Mouse (Mus musculus) gastrocnemius, adult 8-10 months (tissue): ENCODE data around the gene Map3k4. TPM values are rescaled to one million over a fixed set of nuclear protein-coding genes. Genes with fewer than 3 reads are reported as not detected.

ENCODE experiments used
- DNase-seq, 2 experiments: peaks; one replicate each; pipeline ENCODE4 v3.0.0; 2022; ENCODE audit warnings: low spot score in 2 of 2
- total RNA-seq, 4 experiments: library from RNA; stranded (reverse); gene quantifications; 2 replicates each; pipeline ENCODE4 v1.2.4; 2022

The Map3k4 gene
- total RNA-seq, 4 experiments from 2014 or later, result 32.4 to 41.9 (median 36.2) TPM

DNA sequence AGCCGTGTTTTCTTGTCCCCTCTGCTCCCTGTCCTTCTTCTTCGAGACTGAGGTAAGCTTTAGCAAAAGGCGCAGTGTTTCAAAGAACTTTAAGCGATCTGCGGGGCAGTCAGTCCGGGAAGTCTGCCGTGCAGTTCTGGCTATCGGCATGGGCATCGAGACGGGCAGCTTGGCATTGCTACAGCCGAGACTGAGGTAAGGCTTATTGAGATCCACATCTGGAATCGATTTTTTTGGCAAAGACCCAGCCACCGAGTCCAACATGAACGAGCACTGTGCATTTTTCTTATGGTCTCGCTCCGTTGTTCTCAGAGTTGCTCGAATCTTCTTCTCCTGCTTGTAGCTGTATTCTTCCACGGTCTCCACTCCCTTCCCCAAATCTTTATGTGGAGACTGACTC lies 46.8 kb downstream of the Map3k4 start:
- DNase-seq, result no peak

DNA sequence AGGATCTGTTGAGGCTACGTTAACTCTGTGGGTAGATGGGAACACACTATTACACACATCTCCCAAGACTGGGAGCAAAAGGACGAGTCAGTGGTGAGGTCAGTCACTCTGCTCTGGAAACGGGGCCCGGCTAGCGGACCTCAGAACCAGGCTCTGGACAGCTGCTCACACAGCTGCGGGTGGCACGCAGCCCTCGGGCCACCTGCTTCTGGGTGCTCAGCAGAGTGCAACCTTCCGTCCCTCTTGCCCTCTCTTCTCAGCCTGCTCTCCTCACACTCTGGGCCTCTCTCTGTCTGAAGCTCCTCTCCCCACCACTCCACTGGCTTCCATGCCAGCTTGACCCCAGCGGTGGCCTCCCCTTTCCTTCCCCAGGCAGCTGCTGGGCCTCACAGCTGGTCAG lies 50.1 kb downstream of the Map3k4 start:
- DNase-seq, result no peak

DNA sequence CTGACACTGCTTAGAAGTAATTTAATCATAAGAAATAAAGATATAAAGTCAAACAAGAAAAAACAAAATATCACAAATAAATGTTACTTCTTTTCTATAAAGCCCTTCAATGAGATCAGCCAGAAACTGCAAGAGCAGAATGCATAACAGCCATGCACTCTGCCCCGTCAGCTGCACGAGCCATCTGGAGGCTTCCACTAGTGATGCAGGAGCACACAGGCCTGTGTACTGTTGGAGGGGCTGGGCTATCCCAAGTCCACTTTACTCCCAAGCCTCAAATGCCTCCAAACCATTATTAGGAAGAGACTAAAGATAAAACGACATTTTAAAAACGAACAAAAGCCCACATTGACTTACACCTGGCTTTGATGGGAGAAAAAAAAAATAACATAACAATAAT lies 50.5 kb downstream of the Map3k4 start:
- no peak for DNase-seq

DNA sequence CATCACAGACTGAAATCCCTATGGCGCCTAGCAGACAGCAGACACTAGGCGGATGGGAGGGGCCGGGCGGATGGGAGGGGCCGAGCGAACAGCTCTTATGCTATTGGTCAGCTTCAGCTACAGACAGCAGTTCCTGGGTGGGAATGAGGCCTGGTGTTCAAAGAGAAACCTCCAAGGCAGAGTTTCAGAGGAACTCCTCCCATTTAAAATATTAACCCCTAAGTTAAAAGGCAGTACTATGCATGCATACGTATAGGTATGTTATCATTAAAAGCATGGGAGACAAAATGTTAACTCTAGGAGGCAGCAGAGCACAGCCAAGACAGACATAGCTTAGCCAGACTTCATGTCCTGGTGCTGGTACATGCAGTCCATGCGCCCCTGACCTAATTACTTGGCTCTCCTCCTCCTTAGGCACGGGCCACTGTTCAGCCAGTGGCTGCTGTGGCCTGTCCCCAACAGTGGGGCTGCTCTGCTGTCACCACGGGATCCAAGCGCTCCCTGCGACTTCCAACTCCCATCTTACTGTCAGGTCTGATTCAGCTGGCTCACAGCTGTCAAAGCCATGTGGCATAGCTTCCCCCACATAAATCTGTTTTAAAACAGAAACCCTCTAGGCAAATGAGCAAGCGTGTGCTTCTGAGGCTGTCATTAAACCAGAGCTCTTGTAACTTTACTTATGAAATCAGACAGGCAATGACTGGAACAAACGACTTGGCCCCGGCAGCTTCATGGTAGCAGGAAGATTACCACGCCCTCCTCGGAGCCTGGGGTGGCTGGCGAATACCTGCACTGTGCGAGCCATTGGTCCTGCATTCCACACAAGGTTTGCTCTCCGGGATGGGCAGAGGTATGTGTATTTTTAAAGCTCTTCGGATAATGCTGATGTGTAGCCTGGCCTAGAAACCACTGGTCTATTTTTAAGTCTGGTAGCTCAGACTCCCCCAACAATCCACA lies 52.3 kb downstream of the Map3k4 start:
- DNase-seq, result peak; percentile 18 to 31

DNA sequence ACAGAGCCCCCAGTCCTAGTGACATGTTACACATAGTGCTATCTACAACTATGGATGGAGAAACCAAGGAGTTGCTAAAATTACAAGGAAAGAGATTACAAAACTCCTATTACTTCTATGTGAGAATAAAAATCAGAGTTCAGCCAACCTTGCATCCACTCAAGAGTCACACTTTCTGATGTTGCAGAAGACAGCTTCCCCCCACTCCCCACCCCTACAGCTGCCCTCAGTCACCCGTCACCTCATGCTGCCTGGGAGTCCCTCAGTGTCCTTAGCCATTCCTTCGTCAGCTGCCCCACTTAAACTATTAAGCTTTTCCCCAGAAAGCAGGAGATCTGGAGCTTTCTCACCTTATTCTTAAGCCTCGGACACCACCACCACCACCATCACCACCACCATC lies 54.3 kb downstream of the Map3k4 start:
- DNase-seq, result no peak

DNA sequence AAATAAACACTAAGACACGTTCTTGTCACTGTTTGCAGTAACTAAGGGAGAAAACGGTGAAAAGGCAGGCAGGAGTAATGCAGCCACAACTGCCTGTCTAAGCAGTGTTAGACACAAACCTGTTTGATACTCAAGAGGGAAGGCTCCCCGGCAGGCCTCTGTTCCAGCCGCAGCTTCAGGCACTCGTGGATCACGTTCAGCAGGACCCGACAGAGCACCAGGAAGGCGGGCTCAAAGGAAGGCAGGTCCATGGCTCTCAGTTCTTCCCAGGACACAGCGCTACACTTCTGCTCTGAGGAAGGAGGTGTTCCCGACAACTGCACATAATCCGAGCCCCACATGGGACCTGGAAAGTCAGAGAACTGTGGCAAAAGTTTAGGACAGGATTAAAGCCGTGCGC lies 54.8 kb downstream of the Map3k4 start:
- no peak for DNase-seq

DNA sequence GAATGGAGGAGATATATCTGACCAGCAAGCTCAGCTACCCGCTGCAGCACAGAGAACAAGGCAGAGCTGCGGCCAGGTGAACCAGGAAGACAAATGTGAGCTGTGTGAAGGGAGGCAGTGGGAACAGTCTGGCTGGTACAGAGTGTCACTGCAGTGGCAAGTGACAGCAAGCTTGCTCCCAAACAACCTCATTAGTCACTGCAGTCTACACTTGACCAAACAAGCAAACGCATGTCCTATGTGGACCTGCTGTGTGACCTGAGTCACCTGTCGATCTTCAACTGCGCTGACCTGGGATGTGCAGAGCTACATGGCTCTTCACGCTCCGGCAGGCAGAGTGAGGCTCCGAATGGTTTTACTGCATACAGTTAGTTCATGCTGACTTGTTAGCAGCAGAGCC lies 55.7 kb downstream of the Map3k4 start:
- no peak for DNase-seq

DNA sequence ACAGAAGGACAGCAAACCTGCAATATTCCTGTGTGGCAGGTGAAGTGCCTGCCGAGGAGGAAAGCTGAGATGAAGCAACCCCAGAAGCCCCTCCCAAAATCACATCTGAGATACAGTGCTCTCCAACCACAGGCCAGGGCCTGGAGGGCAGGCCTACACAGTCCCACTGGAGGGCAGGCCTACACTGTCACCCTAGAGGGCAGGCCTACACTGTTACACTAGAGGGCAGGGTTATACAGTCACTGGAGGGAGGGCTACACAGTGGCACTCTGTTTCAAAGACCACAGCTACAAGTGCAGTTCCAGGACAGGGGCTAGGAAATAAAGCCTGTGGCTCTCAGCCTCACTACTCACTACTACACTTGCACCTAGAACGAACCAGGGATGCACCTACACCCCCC lies 56.7 kb downstream of the Map3k4 start:
- DNase-seq, result no peak

DNA sequence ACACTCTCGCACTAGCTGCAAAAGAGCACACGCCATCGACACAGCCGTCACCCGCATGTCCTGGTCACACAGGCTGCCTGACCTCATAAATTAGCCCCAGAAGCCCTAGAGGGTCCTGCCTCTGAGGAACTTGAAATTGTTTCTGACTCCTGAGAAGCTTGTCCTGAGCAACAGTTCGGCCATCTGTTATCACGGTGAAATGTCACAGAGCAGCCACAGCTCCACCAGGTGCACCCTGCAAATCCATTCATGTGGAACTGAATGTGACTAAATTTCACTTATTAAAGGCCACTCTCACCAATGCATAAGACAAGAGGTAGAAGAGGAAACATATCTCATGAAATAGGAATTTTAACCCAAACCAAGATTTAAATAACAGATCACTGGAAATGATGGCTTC lies 57.2 kb downstream of the Map3k4 start:
- DNase-seq, result no peak

DNA sequence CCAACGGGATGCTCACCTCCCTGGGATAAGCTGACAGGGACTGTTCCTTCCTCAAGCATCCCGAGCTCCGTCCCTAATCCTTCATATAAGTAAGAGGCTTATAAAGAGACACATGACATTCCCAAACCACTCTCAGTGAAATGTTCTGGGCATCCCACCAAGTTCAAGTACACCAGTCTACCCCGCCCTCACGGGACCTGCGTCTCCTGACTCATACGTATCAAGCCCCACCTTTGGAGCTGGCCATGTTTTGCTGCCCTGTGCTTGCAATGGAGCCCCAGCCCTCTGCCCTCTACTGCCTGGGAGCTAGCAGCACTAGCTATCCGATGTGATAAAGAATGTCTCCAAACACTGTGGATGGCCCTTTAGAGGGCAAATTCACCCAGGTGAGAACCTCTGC lies 58.6 kb downstream of the Map3k4 start:
- DNase-seq, result no peak

DNA sequence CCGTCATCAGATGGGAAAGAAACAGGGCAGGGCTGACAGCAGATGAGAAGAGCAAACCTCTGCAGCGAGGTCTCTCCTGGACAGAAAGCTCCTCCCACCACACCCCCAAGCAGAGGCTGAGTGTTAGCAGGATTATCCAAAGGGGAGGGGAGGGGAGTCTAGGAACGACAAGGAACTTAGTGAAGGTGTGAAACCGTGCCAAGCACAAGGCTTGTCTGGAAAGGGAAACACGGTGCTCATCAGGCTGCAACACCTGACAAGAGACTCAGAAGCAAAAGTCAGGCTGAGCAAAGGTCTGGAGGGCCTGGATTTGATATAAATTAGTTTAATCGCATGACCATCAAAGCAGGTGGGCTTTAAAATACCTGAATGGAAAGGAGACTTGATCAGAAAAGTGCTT lies 60.1 kb downstream of the Map3k4 start:
- DNase-seq, result no peak

DNA sequence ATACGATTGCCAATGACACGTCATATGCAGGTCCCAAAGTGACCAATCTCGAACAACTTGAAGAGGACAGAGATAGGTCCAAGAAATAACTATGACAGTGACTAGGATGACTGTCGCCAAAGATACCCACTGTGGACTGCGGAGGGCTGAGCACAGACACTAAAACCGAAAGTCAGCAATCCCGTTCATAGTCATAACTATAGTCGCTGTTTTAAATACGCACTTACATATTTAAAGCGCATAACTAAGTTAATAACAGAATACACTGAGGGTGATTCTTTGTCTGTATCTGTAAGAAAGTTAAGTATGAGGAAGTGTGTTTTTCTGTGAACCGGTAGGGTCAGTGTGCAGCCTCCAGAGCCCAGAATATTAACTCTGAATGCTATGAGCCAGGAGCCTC lies 62.5 kb downstream of the Map3k4 start:
- DNase-seq, result no peak

DNA sequence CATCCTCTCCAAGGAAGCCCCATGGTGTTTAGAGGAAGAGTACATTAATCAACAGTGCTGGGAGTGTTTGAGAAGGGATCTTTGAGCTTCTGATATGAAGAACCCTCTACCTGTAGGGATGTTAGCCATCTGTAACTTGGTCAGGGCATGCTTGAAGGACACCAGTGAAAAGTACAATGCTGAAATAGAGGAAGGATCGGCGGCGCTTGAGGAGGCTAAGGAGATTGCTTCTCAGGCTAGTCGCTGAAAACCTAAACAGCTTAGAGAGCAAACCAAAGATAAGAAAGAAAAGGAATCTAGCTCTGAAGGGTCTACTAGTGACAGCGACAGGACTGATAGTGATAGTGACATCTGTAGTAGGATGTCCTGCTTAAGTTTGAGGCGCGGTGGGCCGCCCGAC lies 68.0 kb downstream of the Map3k4 start:
- no peak for DNase-seq

DNA sequence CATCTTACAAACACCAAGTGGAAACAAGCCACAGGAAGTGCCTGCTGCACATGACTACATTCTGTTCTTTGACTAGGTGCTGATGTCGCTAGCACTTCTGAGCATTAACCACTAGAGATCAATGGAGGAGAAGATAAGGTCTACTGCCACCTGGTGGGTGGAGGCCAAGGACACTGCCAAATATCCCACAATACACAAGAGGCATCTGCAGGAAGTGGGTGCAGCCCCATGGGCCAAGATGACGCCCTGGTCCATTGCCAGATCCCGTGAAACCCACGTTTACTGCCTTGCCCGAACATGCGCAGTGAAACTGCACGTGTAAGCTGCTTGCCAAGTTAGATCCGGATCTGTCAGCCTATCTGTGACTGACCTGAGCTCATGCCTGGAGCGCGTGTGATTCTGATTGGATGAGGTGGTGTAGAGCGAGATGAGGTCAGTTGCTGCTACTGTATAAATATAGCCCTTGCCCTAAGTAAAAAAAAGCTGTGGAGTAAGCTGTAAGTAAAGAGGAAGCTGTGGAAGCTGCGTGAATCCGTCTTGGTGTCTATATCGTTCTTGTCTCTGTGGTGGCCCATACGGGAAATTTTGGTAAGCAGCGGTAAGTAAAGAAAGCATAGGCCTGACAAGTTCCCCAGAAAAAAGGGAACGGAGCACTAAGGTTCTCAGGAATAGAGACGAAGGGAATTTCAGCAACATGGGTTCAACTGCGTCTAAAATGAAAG lies 68.7 kb downstream of the Map3k4 start:
- DNase-seq, result no peak

DNA sequence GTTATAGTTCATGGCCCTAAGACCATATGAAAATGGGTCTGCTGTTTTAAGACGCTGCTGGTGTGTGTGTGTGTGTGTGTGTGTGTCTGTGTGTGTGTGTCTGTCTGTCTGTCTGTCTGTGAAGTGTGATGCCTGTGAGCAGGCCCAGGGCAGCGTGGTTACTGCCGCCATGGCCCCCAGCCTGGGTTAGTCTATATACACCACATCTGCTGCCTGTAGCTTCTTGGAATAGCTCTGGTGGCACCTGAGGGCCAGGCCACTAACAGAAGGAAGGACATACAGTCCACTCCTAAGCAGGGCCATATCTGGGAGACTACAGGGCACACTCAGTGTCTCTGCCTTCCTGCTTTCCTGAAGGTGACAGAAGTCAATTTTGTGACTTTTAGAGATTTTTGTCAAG lies 77.9 kb downstream of the Map3k4 start:
- DNase-seq, result no peak

DNA sequence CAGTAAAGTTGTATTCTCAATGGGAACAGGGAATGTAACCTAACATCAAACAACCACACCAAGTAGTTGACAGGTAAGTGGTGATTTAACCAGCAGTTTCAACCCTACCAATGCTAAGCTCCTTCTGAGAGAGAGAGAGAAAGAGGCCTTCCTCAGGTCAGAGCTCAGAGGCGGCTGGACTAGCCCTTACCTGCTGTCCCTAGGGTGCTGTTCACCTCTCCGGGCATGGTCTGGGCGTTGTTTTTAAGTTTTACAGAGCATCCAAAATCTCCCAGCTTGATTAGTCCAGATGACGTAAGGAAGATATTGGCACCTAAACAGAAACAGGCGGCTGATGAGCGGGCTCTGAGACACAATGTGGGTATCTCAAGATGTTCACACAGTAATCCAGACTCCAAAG lies 85.9 kb downstream of the Map3k4 start:
- DNase-seq, result no peak

DNA sequence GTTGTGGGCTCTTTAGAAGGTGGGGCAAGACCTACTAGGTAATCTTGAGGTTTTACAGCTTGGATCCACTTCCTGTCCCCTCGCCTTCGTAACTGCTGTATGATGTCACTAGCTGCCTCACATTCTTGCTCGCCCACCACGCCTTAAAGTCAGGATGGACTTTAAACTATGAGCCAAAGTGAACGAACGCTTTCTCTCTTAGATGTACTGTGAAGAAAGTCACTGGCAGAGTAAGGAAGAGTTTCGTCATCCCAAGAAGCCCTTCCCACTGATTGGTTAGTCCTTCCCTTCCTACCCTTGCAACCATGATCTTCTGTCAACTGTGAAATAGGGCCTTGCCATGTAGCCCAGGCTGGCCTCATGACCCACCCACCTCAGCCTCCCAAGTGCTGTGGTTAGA lies 87.5 kb downstream of the Map3k4 start:
- no peak for DNase-seq

DNA sequence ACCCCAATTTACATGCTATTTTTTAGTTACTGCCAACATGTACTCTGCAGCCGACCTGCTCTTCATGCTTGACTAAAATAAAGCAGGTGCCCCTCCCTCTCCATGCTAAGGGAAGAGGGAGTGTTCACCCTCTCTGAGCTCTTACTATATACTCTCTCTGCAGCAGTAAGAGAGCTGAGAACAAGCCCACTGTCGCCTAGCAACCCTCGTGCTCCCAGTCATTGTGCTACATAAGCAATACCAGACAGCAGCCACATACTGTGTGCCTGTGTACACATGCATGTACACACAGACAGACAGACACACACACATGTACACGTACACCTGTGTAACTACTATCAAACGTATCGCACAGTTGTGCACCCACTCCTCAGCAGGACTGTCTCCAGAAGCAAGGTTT lies 88.4 kb downstream of the Map3k4 start:
- DNase-seq, result no peak

DNA sequence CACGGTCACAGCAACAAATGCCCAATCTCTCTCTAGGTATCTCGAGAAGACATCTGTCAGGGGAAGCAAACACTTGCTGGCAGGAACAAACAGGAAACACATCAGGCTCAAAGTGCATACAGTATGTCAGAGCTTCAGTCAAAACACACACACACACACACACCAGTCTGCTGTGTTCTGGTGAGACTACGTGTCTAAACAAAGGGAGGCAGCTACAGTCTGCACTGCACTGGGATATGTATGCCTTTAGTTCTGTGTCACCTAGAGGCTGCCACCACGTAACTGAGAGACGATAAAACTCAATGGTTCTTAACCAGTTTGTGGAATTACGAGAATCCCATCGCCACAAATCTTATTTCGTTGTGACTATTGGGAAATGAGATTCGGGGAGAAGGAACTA lies 88.8 kb downstream of the Map3k4 start:
- no peak for DNase-seq

DNA sequence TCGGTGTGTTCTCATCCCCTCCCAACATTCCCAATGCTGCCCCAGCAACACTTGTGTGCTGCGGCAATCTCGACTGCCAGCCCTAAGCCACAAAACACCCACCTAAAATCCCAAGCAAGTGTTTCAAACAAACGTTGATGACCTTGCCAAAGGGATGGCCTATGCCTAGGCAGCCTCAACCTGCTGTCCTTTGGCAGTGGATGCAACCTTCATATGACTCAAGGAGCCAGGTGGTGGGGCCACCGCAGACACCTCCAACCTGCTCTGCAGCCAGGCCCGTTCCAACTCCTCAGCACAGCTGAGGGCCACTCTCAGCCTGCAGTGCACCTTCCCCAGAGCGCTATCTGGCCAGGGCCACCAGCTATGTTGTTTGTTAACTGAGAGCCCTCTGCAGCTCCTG lies 90.1 kb downstream of the Map3k4 start:
- DNase-seq, result no peak

DNA sequence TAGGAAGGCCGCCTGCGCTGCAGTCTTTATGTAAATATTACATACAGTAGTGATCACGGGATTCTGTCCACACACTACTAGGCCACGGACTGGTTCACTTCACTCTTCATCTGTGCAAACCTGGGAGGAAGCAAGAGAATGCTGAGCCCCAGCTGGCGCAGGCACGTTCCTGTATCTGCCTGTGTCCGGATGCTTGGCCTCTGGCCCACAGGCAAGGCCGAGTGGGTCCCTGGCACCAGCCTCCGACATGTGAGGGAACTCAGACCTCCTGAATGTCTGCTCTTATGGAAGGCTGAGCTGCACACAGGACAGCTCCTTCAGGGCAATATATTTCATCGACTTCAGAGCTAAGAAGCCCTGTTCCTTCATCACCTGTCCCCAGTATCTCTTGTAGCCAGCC lies 90.6 kb downstream of the Map3k4 start:
- no peak for DNase-seq

DNA sequence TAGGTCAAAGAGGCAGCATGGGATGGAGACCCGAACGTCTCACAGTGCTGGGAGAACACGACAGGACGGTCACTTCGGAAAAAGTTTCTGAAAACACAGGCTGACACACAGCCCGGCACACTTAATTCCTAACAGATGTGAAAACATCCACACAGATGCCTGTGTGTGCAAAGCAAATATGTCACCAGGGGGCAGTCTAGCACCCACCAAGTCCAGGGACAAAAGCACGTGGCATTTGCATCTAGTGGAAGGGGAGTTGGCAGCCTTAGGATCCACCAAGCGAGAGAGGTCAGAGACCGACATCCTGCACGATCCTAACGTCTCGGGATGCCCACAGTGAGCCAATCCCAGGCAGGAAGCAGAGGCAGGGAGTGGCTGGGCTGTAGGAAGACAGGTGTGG lies 92.0 kb downstream of the Map3k4 start:
- no peak for DNase-seq

DNA sequence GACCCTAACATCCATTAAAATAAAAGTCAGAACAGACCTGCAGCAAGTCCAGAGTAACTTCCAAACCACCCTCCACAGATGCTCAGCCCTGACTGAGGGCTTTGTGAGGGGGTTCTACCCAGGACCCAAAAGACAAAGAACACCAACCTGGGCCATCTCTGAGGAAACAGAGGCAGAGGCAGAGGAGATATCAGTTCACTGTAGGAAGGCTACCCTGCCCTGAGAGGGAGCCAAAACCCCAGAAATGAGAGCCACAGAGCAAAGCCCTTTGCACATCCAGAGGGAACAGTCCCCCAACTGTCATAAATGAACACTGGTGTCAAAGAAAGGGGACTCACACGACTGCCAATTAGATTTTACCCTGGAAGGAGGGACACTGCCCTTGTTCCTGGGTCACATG lies 93.4 kb downstream of the Map3k4 start:
- no peak for DNase-seq
